Mouse (Mus musculus): ENCODE measurements around the gene Mfap4.

DNA sequence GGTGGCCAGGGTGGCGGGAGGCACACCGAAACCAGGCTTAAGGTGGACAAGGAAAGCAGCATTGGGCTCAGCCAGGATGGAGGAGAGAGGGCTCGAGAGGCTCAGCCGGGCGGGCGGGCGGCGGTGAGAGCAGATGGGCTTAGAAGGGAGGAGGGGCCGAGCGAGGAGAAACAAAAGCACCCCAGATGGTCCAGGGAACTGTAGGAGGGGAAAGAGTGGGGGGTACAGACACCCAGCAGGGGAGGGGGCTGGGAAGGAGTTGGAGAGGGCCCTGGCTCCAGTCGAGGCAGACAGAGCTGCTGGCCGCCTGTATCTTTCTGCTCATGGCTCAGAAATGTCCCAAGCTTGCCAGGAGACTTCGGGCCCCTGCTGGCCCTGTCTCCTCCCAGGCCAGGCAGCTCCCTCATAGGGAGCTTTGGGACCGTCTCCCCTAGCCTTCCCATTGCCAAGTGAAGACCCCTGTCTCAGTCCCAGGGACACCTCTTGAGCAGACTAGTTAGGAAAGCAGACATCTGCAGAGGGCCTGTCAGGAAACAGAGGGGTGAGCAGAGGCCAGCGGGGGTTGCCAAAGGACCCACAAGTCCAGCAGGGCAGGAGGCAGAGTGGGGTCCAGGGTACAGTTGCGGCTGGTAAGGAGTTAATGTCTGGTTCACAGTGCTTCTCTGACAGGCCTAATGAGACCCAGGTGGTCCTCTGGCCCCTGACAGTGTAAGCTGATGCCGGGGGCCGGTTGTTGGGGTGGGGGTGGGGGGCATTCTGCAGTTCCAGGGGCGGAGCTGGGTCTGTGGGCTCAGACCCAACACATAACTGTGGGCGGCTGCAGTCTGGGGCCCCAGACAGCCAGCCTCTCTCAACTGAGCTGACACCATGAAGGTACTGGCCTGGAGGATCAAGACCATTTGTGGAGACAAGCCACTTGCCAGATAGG lies at the start of gene Mfap4:
- TF ChIP-seq POLR2A (IDR thresholded peaks at IDR 0.05; ENCODE audit: low read depth, low read length) (no peak), CTCF (conservative IDR thresholded peaks at IDR 0.05; ENCODE audit: insufficient read depth, insufficient read length, low read depth, low read length) (no peak)

All from kidney, adult 2 months (tissue).